Mouse (Mus musculus) kidney, embryonic 14.5 days (tissue): ENCODE data around the gene Rin2. TPM values are rescaled to one million over a fixed set of nuclear protein-coding genes. Genes with fewer than 3 reads are reported as not detected.

Experiments used
- ATAC-seq: fragments of 200-750 bp; cut with Nextera tagmentation; 2 replicates; pipeline ENCODE4 v1.8.0; 2017; ENCODE audit warnings: moderate number of reproducible peaks, mild to moderate bottlenecking, moderate TSS enrichment, moderate library complexity; ENCODE audit not compliant: low FRiP score, low TSS enrichment
- H3K27ac ChIP-seq: fragments of 300-500 bp; sonication (generic); 2 replicates; pipeline ENCODE4 v1.5.1; 2014; ENCODE audit warnings: low read depth, mild to moderate bottlenecking, low read length, moderate library complexity, mixed read lengths
- H3K27me3 ChIP-seq: fragments of 300-500 bp; sonication (generic); 2 replicates; pipeline ENCODE4 v1.6.1; 2014; ENCODE audit warnings: mild to moderate bottlenecking, low read length; ENCODE audit not compliant: control insufficient read depth, insufficient read depth
- H3K36me3 ChIP-seq: fragments of 300-500 bp; sonication (generic); 2 replicates; pipeline ENCODE4 v1.6.1; 2014; ENCODE audit warnings: low read length, mixed read lengths; ENCODE audit not compliant: control insufficient read depth, insufficient read depth
- H3K4me1 ChIP-seq: fragments of 300-500 bp; sonication (generic); 2 replicates; pipeline ENCODE4 v1.6.1; 2014; ENCODE audit warnings: low read length, mixed read lengths; ENCODE audit not compliant: control insufficient read depth, insufficient read depth
- H3K4me2 ChIP-seq: fragments of 300-500 bp; sonication (generic); replicated peaks from 2 replicates; pipeline ENCODE4 v1.6.1; 2014; ENCODE audit warnings: low read depth, mild to moderate bottlenecking, low read length
- H3K4me3 ChIP-seq: fragments of 300-500 bp; sonication (generic); 2 replicates; pipeline ENCODE4 v1.5.1; 2014; ENCODE audit warnings: mild to moderate bottlenecking, low read length
- H3K9ac ChIP-seq: fragments of 300-500 bp; sonication (generic); 2 replicates; pipeline ENCODE4 v1.6.1; 2014; ENCODE audit warnings: low read depth, mild to moderate bottlenecking, low read length, moderate library complexity
- H3K9me3 ChIP-seq: fragments of 300-500 bp; sonication (generic); 2 replicates; pipeline ENCODE4 v1.6.1; 2016; ENCODE audit warnings: low read length; ENCODE audit not compliant: control insufficient read depth
- whole genome bisulfite sequencing: fragments of 180-500 bp; shearing (Covaris S2); extraction: QIAGEN DNeasy Blood & Tissue Kit; methylation state at CpG from one replicate; pipeline ENCODE4 v1.1.7; 2014; 5-methylcytosine and 5-hydroxymethylcytosine counted together
- polyA plus RNA-seq: library from polyadenylated mRNA; unstranded; fragments of >200 nt; fragmentation: Nextera tagmentation; extraction: Ambion mirVana; gene quantifications from 2 replicates; pipeline ENCODE4 v1.2.1, GENCODE M21; 2014

The Rin2 gene
- polyA plus RNA-seq, 1 experiment from 2014 or later = 36.3 TPM

- H3K27me3 ChIP-seq = no peaks in the 10 kb centered on the region
- peaks cover 34% of the 10 kb centered on the region for H3K4me1 ChIP-seq
- H3K27ac ChIP-seq = peak overlapping the region; percentile 96; the same call in 1 of the 2 replicates
- no peaks in the 10 kb centered on the region for H3K9me3 ChIP-seq
- no peak for ATAC-seq
- WGBS = 94% methylated on average over 1 of the region's 1 CpGs
- no peak overlapping the region for H3K4me3 ChIP-seq
- no peak overlapping the region for H3K4me2 ChIP-seq
- no peak overlapping the region for H3K9ac ChIP-seq
- no peaks in the 10 kb centered on the region for H3K36me3 ChIP-seq
These were observed 109.9 kb downstream of the Rin2 start for GRCm38 (mm10) chr2:145784964-145785363.

GRCm38 (mm10) chr2:145785758-145786617, 111.0 kb downstream of the Rin2 start:
- no peaks in the 10 kb centered on the region for H3K27me3 ChIP-seq
- no peaks in the 10 kb centered on the region for H3K9me3 ChIP-seq
- H3K27ac ChIP-seq = peak overlapping the region; percentile 96
- H3K36me3 ChIP-seq = no peaks in the 10 kb centered on the region
- H3K4me2 ChIP-seq = peak overlapping the region; percentile 31
- ATAC-seq = peak; percentile 89
- WGBS = 2% methylated on average over 18 of the region's 18 CpGs
- H3K4me1 ChIP-seq = peaks cover 34% of the 10 kb centered on the region
- peak overlapping the region; percentile 53 for H3K9ac ChIP-seq
- peak overlapping the region; percentile 26 for H3K4me3 ChIP-seq

- Histone ChIP-seq H3K27me3 (no peaks in the 10 kb centered on the region), H3K9ac (peak overlapping the region; percentile 53), H3K27ac (peak overlapping the region; percentile 96), H3K4me3 (peak overlapping the region; percentile 26), H3K9me3 (no peaks in the 10 kb centered on the region), H3K4me1 (peaks cover 34% of the 10 kb centered on the region), H3K4me2 (peak overlapping the region; percentile 31), H3K36me3 (no peaks in the 10 kb centered on the region)
- ATAC-seq = no peak
- WGBS = 8% methylated on average over 3 of the region's 3 CpGs
These were observed 111.6 kb downstream of the Rin2 start for GRCm38 (mm10) chr2:145786618-145786932.

- ATAC-seq = peak; percentile 8; the same call in 1 of the 2 replicates
- H3K4me3 ChIP-seq = no peak overlapping the region
- no peaks in the 10 kb centered on the region for H3K27me3 ChIP-seq
- peaks cover 34% of the 10 kb centered on the region for H3K4me1 ChIP-seq
- peak overlapping the region; percentile 11; the same call in 1 of the 2 replicates for H3K4me2 ChIP-seq
- no peak overlapping the region for H3K9ac ChIP-seq
- 0 out of 2 replicates have a peak, but pooled peaks cover 2% of the 10 kb centered on the region for H3K36me3 ChIP-seq
- 38% methylated on average over 7 of the region's 7 CpGs for WGBS
- peak overlapping the region; percentile 96 for H3K27ac ChIP-seq
- no peaks in the 10 kb centered on the region for H3K9me3 ChIP-seq
These were observed 112.5 kb downstream of the Rin2 start for GRCm38 (mm10) chr2:145787486-145787885.

- Histone ChIP-seq H3K4me2 (no peak overlapping the region), H3K9ac (no peak overlapping the region), H3K27me3 (no peaks in the 10 kb centered on the region), H3K36me3 (0 out of 2 replicates have a peak, but pooled peaks cover 2% of the 10 kb centered on the region), H3K9me3 (no peaks in the 10 kb centered on the region), H3K27ac (peak overlapping the region; percentile 96; the same call in 1 of the 2 replicates), H3K4me3 (no peak overlapping the region), H3K4me1 (peaks cover 28% of the 10 kb centered on the region)
- ATAC-seq = no peak
- 84% methylated on average over 3 of the region's 3 CpGs for WGBS
These were observed 113.7 kb downstream of the Rin2 start for GRCm38 (mm10) chr2:145788562-145789346.

- 52% methylated on average over 1 of the region's 1 CpGs for WGBS
- peaks cover 6% of the 10 kb centered on the region; the same call in 1 of the 2 replicates for H3K36me3 ChIP-seq
- H3K9ac ChIP-seq = no peak overlapping the region
- H3K27me3 ChIP-seq = no peaks in the 10 kb centered on the region
- H3K4me2 ChIP-seq = no peak overlapping the region
- H3K9me3 ChIP-seq = no peaks in the 10 kb centered on the region
- no peaks in the 10 kb centered on the region for H3K4me1 ChIP-seq
- no peak overlapping the region for H3K27ac ChIP-seq
- no peak overlapping the region for H3K4me3 ChIP-seq
- ATAC-seq = no peak
These were observed 118.7 kb downstream of the Rin2 start for GRCm38 (mm10) chr2:145793702-145794101.

- no peak overlapping the region for H3K9ac ChIP-seq
- 39% methylated on average over 5 of the region's 5 CpGs for WGBS
These were observed 119.4 kb downstream of the Rin2 start for GRCm38 (mm10) chr2:145794318-145794954.

GRCm38 (mm10) chr2:145797851-145798250, 122.8 kb downstream of the Rin2 start:
- H3K4me3 ChIP-seq = no peak overlapping the region
- H3K9me3 ChIP-seq = no peaks in the 10 kb centered on the region
- no peak for ATAC-seq
- no peak overlapping the region for H3K9ac ChIP-seq
- peaks cover 7% of the 10 kb centered on the region; the same call in 1 of the 2 replicates for H3K36me3 ChIP-seq
- no peaks in the 10 kb centered on the region for H3K4me1 ChIP-seq
- 63% methylated on average over 1 of the region's 1 CpGs for WGBS
- H3K4me2 ChIP-seq = no peak overlapping the region
- H3K27me3 ChIP-seq = no peaks in the 10 kb centered on the region
- H3K27ac ChIP-seq = no peak overlapping the region

More at GRCm38 (mm10) chr2:145794318-145794954, 119.4 kb downstream of the Rin2 start:
- no peak overlapping the region for H3K4me2 ChIP-seq
- peaks cover 6% of the 10 kb centered on the region; the same call in 1 of the 2 replicates for H3K36me3 ChIP-seq
- peak; percentile 34; the same call in 1 of the 2 replicates for ATAC-seq
- no peak overlapping the region for H3K27ac ChIP-seq
- no peaks in the 10 kb centered on the region for H3K9me3 ChIP-seq
- H3K4me1 ChIP-seq = no peaks in the 10 kb centered on the region
- H3K27me3 ChIP-seq = no peaks in the 10 kb centered on the region
- H3K4me3 ChIP-seq = no peak overlapping the region
